Mouse (Mus musculus): Measurements from ENCODE around the gene Gk.

GRCm38 (mm10) chrX:85743837-85744236 is 32.8 kb downstream of the Gk start:
- TF ChIP-seq CTCF (IDR thresholded peaks at IDR 0.05; ENCODE audit: control insufficient read depth, insufficient read depth, insufficient replicate concordance, low read depth, low read length) (no peak), POLR2A (IDR thresholded peaks at IDR 0.05; ENCODE audit: control insufficient read depth, low read depth, low read length) (no peak)
